In genomic region chr2:13235696-13236095, GRCm38 (mm10) we compare ENCODE assay signal across 11 mouse cellular contexts. TPM values are rescaled to one million over a fixed set of nuclear protein-coding genes. Genes with fewer than 3 reads are reported as not detected.
DNase-seq lines count a peak whose midpoint lies in the region; ATAC-seq and TF ChIP-seq lines count a peak whose summit lies in the region.
"Had no signal": no experiment of that assay in that cellular context is flagged by ENCODE, and none has a peak within 500 bp of the region (broad histone marks: within the 10 kb centered on the region; RNA-seq: fewer than 3 reads in every experiment).

No protein-coding gene starts in this region.

- H3K27ac ChIP-seq in kidney, embryonic 14.5 days (ENCODE audit: low read depth, low read length) = no peak overlapping the region
- H3K27ac ChIP-seq in forebrain, embryonic 11.5 days (ENCODE audit: low read depth, low read length) = no peak overlapping the region
- H3K27ac ChIP-seq: macrophage had no signal

- no peaks in the 10 kb centered on the region for H3K9me3 ChIP-seq in kidney, embryonic 14.5 days (ENCODE audit: control insufficient read depth, low read length)
- H3K9me3 ChIP-seq in forebrain, embryonic 11.5 days (ENCODE audit: control insufficient read depth, low read length) = no peaks in the 10 kb centered on the region

- WGBS in kidney, embryonic 14.5 days = 38% methylated on average over 5 of the region's 5 CpGs
- WGBS in forebrain, embryonic 11.5 days = 82% methylated on average over 5 of the region's 5 CpGs

- H3K9ac ChIP-seq in kidney, embryonic 14.5 days (ENCODE audit: low read depth, low read length) = no peak overlapping the region
- no peak overlapping the region for H3K9ac ChIP-seq in forebrain, embryonic 11.5 days (ENCODE audit: low read length)

- POLR2A ChIA-PET in Patski (lab: Charles Lee) = no interaction called here

- no peaks in the 10 kb centered on the region for H3K36me3 ChIP-seq in kidney, embryonic 14.5 days (ENCODE audit: control insufficient read depth, insufficient read depth, low read length)
- no peaks in the 10 kb centered on the region for H3K36me3 ChIP-seq in forebrain, embryonic 11.5 days (ENCODE audit: control insufficient read depth, insufficient read depth, low read length)

- peak; percentile 24 for DNase-seq in kidney, adult 11 months
- DNase-seq in Patski (ENCODE audit: low read depth, low spot score) = no peak
- peak; percentile 43 for DNase-seq in adrenal gland, postnatal 25 days
- peak; percentile 53 to 68 for DNase-seq in heart, postnatal 10 days
- DNase-seq in forebrain, embryonic 11.5 days (ENCODE audit: low spot score) = no peak
- no peak for DNase-seq in left cerebral cortex, adult 18-20 months (ENCODE audit: low spot score in 2 of 2)
- DNase-seq: right cerebral cortex, postnatal 25 days had no signal

- no peak overlapping the region for H3K4me2 ChIP-seq in kidney, embryonic 14.5 days (replicated peaks; ENCODE audit: low read depth, low read length)
- no peak overlapping the region for H3K4me2 ChIP-seq in forebrain, embryonic 11.5 days (ENCODE audit: low read depth, low read length, severe bottlenecking)
- H3K4me2 ChIP-seq: liver, embryonic 11.5 days had no signal

- no peak overlapping the region for H3K4me3 ChIP-seq in kidney, embryonic 14.5 days (ENCODE audit: low read length)
- H3K4me3 ChIP-seq in forebrain, embryonic 11.5 days (ENCODE audit: low read depth, low read length) = no peak overlapping the region

- H3K4me1 ChIP-seq in kidney, embryonic 14.5 days (ENCODE audit: control insufficient read depth, insufficient read depth, low read length) = peaks cover 20% of the 10 kb centered on the region; the same call in 1 of the 2 replicates
- H3K4me1 ChIP-seq in forebrain, embryonic 11.5 days (replicated peaks; ENCODE audit: control insufficient read depth, insufficient read depth, low read length) = peaks cover 4% of the 10 kb centered on the region; the same call in 1 of the 2 replicates

- CTCF ChIA-PET in Patski (lab: Charles Lee) = no interaction called here

- intact Hi-C loops in heart, postnatal 10 days (cut with DNase I) = loop anchor here (5.0 to 10.0 kb wide), 4 partner anchors 228 to 1231 kb away; partner anchors contain the start of gene Pter

- ATAC-seq in kidney, embryonic 14.5 days (ENCODE audit: low FRiP score, low TSS enrichment) = no peak
- ATAC-seq in Patski = peak; percentile 40
- ATAC-seq in forebrain, embryonic 11.5 days (replicated peaks; ENCODE audit: low FRiP score) = no peak
- ATAC-seq: forebrain, embryonic 14.5 days had no signal

- no peak for TF ChIP-seq CTCF in Patski (IDR thresholded peaks at IDR 0.05)

- no peaks in the 10 kb centered on the region for H3K27me3 ChIP-seq in kidney, embryonic 14.5 days (ENCODE audit: control insufficient read depth, insufficient read depth, low read length)
- H3K27me3 ChIP-seq in Patski = no peaks in the 10 kb centered on the region
- H3K27me3 ChIP-seq in forebrain, embryonic 11.5 days (ENCODE audit: control insufficient read depth, insufficient read depth, low read length) = no peaks in the 10 kb centered on the region

- in situ Hi-C loops in Patski (cut with MboI; ENCODE audit: low pct_unique_long_range_greater_than_20kb) = loop anchor here (25.0 kb wide), 2 partner anchors 1223 to 1448 kb away; partner anchors contain the start of genes Ankrd16 and Fbh1

RNA-seq across cellular contexts. Expression of gene Rsu1, which starts 35.5 kb away (rescaled TPM):
- 113 and 119 TPM in 2 replicates for polyA plus RNA-seq in kidney, embryonic 14.5 days (2014; fragmentation: Nextera tagmentation; extraction: Ambion mirVana)
- 181 TPM for polyA plus RNA-seq in Patski (2021)
- total RNA-seq in adrenal gland, postnatal 25 days (2021) = 68.4 and 75.0 TPM in 2 replicates
- total RNA-seq in heart, postnatal 10 days (2021) = 100 to 1,000 TPM in 1 of 2 experiments, 10 to 100 TPM in 1; 98.4 to 102 TPM
- 63.1 and 64.4 TPM in 2 replicates for polyA plus RNA-seq in forebrain, embryonic 11.5 days (2014; fragmentation: Nextera tagmentation; extraction: Ambion mirVana)
- total RNA-seq in left cerebral cortex, adult 18-20 months (2021) = 10 to 100 TPM; 24.5 to 31.1 TPM

Comparison
In these comparisons a context has a peak if more than half of its experiments do, and no peak if none do; other contexts are left out.
1. DNase-seq: peak in kidney, adult 11 months (single experiment), adrenal gland, postnatal 25 days (single experiment) and heart, postnatal 10 days (2 of 2); none in Patski (single experiment), forebrain, embryonic 11.5 days (single experiment) and left cerebral cortex, adult 18-20 months (0 of 2).